8 mouse cellular contexts compared by ENCODE assay signal in the genomic region with DNA sequence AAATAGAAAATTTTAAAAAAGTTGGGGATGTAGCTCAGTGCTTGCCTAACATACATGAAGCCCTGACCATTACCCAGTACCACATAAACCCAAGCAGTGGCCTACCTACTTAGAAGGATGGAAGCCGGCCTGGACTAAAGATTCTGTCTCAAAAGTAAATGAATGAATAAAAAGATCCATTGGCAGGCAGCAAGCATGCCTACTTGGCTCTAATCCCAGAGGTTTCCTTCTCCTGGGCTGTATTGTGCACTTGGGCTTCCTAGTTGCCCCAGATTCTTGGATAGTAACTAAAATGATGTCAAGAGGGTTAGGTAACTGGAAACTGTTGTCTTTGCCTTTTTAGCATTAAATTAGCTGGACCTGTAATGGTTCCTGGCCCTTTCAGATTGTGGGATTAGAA. TPM values are rescaled to one million over a fixed set of nuclear protein-coding genes. Genes with fewer than 3 reads are reported as not detected.
DNase-seq lines count a peak whose midpoint lies in the region; ATAC-seq and TF ChIP-seq lines count a peak whose summit lies in the region.

No protein-coding gene starts in this region.

- DNase-seq in heart, postnatal 4 days: no peak
- peak; percentile 35 for DNase-seq in MEL (ENCODE audit: low read depth, low spot score)
- peak; percentile 12 for DNase-seq in hindbrain, embryonic 11.5 days (ENCODE audit: low spot score)
- DNase-seq in urinary bladder, adult 2 months (ENCODE audit: low spot score): no peak
- no peak for DNase-seq in thymus, adult 18-20 months
- DNase-seq in ovary, postnatal 36 days (ENCODE audit: low spot score): no peak

- H3K27ac ChIP-seq in heart, embryonic 12.5 days (ENCODE audit: poor library complexity, severe bottlenecking): no peak overlapping the region
- H3K27ac ChIP-seq in MEL (ENCODE audit: control insufficient read depth, low read depth, low read length): no peak overlapping the region
- no peak overlapping the region for H3K27ac ChIP-seq in hindbrain, embryonic 11.5 days (ENCODE audit: low read depth, low read length)
- H3K27ac ChIP-seq in liver, embryonic 16.5 days (ENCODE audit: low read length): no peak overlapping the region

- no peaks in the 10 kb centered on the region for H3K27me3 ChIP-seq in heart, embryonic 12.5 days (replicated peaks)
- H3K27me3 ChIP-seq in MEL (ENCODE audit: control insufficient read depth in 1 of 2, insufficient read depth in 2 of 2, low read length in 2 of 2): no peaks in the 10 kb centered on the region
- H3K27me3 ChIP-seq in hindbrain, embryonic 11.5 days (ENCODE audit: control insufficient read depth, insufficient read depth, low read length): no peaks in the 10 kb centered on the region
- H3K27me3 ChIP-seq in liver, embryonic 16.5 days (ENCODE audit: control insufficient read depth, insufficient read depth, low read depth, low read length): no peaks in the 10 kb centered on the region

- H3K79me2 ChIP-seq in MEL (ENCODE audit: control insufficient read depth, insufficient read depth, low read length, poor library complexity): peaks cover 8% of the 10 kb centered on the region

- 11% methylated on average over 1 of the region's 1 CpGs for WGBS in heart, embryonic 12.5 days
- 0% methylated on average over 1 of the region's 1 CpGs for WGBS in hindbrain, embryonic 11.5 days
- WGBS in liver, embryonic 16.5 days (ENCODE audit: insufficient replicate concordance): 24% methylated on average over 1 of the region's 1 CpGs

- peaks cover 42% of the 10 kb centered on the region for H3K4me1 ChIP-seq in heart, embryonic 12.5 days (replicated peaks)
- H3K4me1 ChIP-seq in MEL (ENCODE audit: control insufficient read depth in 1 of 2, insufficient read depth in 2 of 2, low read length in 2 of 2): peaks cover 2 to 5% of the 10 kb centered on the region in 2 experiments
- H3K4me1 ChIP-seq in hindbrain, embryonic 11.5 days (replicated peaks; ENCODE audit: control insufficient read depth, insufficient read depth, low read length): 0 out of 2 replicates have a peak, but pooled peaks cover 4% of the 10 kb centered on the region
- H3K4me1 ChIP-seq in liver, embryonic 16.5 days (ENCODE audit: control insufficient read depth, low read depth, low read length): peaks cover 13% of the 10 kb centered on the region

- ATAC-seq in heart, embryonic 12.5 days (ENCODE audit: insufficient number of reproducible peaks, low FRiP score): no peak
- no peak for ATAC-seq in hindbrain, embryonic 11.5 days (ENCODE audit: low FRiP score)
- ATAC-seq in liver, embryonic 16.5 days (ENCODE audit: low read depth): no peak

- peaks cover 25% of the 10 kb centered on the region; the same call in 1 of the 2 replicates for H3K36me3 ChIP-seq in heart, embryonic 12.5 days
- H3K36me3 ChIP-seq in MEL (ENCODE audit: control insufficient read depth in 1 of 2, insufficient read depth in 2 of 2, low read length in 2 of 2): peaks cover 0 to 3% of the 10 kb centered on the region in 2 experiments; a peak in 2 of 4 replicates
- H3K36me3 ChIP-seq in hindbrain, embryonic 11.5 days (ENCODE audit: control insufficient read depth, insufficient read depth, low read length): no peaks in the 10 kb centered on the region
- no peaks in the 10 kb centered on the region for H3K36me3 ChIP-seq in liver, embryonic 16.5 days (ENCODE audit: control insufficient read depth, insufficient read depth)

- peak overlapping the region; percentile 86 for H3K4me3 ChIP-seq in heart, embryonic 12.5 days
- H3K4me3 ChIP-seq in MEL (ENCODE audit: control insufficient read depth in 1 of 2, insufficient read depth in 1 of 2, low read depth in 2 of 2, low read length in 2 of 2): peak overlapping the region; percentile 62 to 82
- peak overlapping the region; percentile 88 for H3K4me3 ChIP-seq in hindbrain, embryonic 11.5 days (ENCODE audit: low read depth, low read length)
- peak overlapping the region; percentile 89 for H3K4me3 ChIP-seq in liver, embryonic 16.5 days (ENCODE audit: low read depth, low read length)

- no peak for TF ChIP-seq RAD21 in MEL (IDR thresholded peaks at IDR 0.05; ENCODE audit: low read depth, low read length)

- no peak for TF ChIP-seq CTCF in MEL (IDR thresholded peaks at IDR 0.05 in 2 of 3, conservative IDR thresholded peaks at IDR 0.05 in 1 of 3; ENCODE audit: control insufficient read depth in 1 of 3, insufficient read depth in 1 of 3, low read depth in 2 of 3, low read length in 3 of 3, poor library complexity in 1 of 3, severe bottlenecking in 1 of 3)

- TF ChIP-seq EP300 in MEL (IDR thresholded peaks at IDR 0.05; ENCODE audit: low read depth in 1 of 2, low read length in 2 of 2): no peak

- no peak for TF ChIP-seq POLR2A in MEL (IDR thresholded peaks at IDR 0.05; ENCODE audit: control insufficient read depth in 1 of 2, insufficient read depth in 1 of 2, low read depth in 1 of 2, low read length in 2 of 2, poor library complexity in 1 of 2)

- H3K4me2 ChIP-seq in heart, embryonic 12.5 days: peak overlapping the region; percentile 93
- peak overlapping the region; percentile 89 for H3K4me2 ChIP-seq in hindbrain, embryonic 11.5 days (replicated peaks; ENCODE audit: low read depth, low read length)
- H3K4me2 ChIP-seq in liver, embryonic 16.5 days (ENCODE audit: low read depth, low read length): peak overlapping the region; percentile 91

- H3K9me3 ChIP-seq in heart, embryonic 12.5 days (replicated peaks): no peaks in the 10 kb centered on the region
- no peaks in the 10 kb centered on the region for H3K9me3 ChIP-seq in MEL (replicated peaks; ENCODE audit: insufficient read depth, low read length)
- H3K9me3 ChIP-seq in hindbrain, embryonic 11.5 days (ENCODE audit: control insufficient read depth, low read length): no peaks in the 10 kb centered on the region
- no peaks in the 10 kb centered on the region for H3K9me3 ChIP-seq in liver, embryonic 16.5 days (replicated peaks; ENCODE audit: control insufficient read depth, low read length)

- H3K9ac ChIP-seq in heart, embryonic 12.5 days: peak overlapping the region; percentile 86
- H3K9ac ChIP-seq in MEL (ENCODE audit: control insufficient read depth, low read depth, low read length, poor library complexity, severe bottlenecking): peak overlapping the region; percentile 73; the same call in 1 of the 2 replicates
- H3K9ac ChIP-seq in hindbrain, embryonic 11.5 days (ENCODE audit: low read depth, low read length): peak overlapping the region; percentile 92; the same call in 1 of the 2 replicates
- H3K9ac ChIP-seq in liver, embryonic 16.5 days (ENCODE audit: low read depth, low read length): peak overlapping the region; percentile 21; the same call in 1 of the 2 replicates

RNA-seq across cellular contexts. Expression of a gene that starts 1.6 kb away (rescaled TPM):
- 2.2 and 3.4 TPM in 2 replicates for polyA plus RNA-seq in heart, embryonic 12.5 days (2016; fragmentation: Nextera tagmentation; extraction: Ambion mirVana)
- total RNA-seq in heart, postnatal 4 days (2021): 10 to 100 TPM; 14.9 to 15.7 TPM
- 3.8 and 4.2 TPM in 2 replicates for total RNA-seq in MEL (2012; rRNA removed)
- 1 to 10 TPM in 1 of 2 experiments, not detected in 1; 9.9 TPM for polyA plus RNA-seq in MEL (2012; ENCODE audit: insufficient read depth in 1 of 2, insufficient read length in 2 of 2, low read depth in 1 of 2, low replicate concordance in 2 of 2, missing spikeins in 1 of 2)
- polyA plus RNA-seq in hindbrain, embryonic 11.5 days (2014; fragmentation: Nextera tagmentation; extraction: Ambion mirVana): 3.9 and 7.9 TPM in 2 replicates
- polyA plus RNA-seq in liver, embryonic 16.5 days (2015; fragmentation: Nextera tagmentation; extraction: Ambion mirVana): 0.91 and 1.1 TPM in 2 replicates
- 15.2 and 17.6 TPM in 2 replicates for polyA plus RNA-seq in urinary bladder, adult 2 months (2012; rRNA removed)

RNA-seq across cellular contexts. Expression of a gene that starts 23.4 kb away (rescaled TPM):
- 14.9 and 16.8 TPM in 2 replicates for polyA plus RNA-seq in heart, embryonic 12.5 days (2016; fragmentation: Nextera tagmentation; extraction: Ambion mirVana)
- 100 to 1,000 TPM; 151 to 159 TPM for total RNA-seq in heart, postnatal 4 days (2021)
- 2.0 and 2.9 TPM in 2 replicates for total RNA-seq in MEL (2012; rRNA removed)
- 1 to 10 TPM in 1 of 2 experiments, not detected in 1; 3.7 TPM for polyA plus RNA-seq in MEL (2012; ENCODE audit: insufficient read depth in 1 of 2, insufficient read length in 2 of 2, low read depth in 1 of 2, low replicate concordance in 2 of 2, missing spikeins in 1 of 2)
- polyA plus RNA-seq in hindbrain, embryonic 11.5 days (2014; fragmentation: Nextera tagmentation; extraction: Ambion mirVana): 6.1 and 6.8 TPM in 2 replicates
- 3.2 and 4.3 TPM in 2 replicates for polyA plus RNA-seq in liver, embryonic 16.5 days (2015; fragmentation: Nextera tagmentation; extraction: Ambion mirVana)
- 21.3 and 26.1 TPM in 2 replicates for polyA plus RNA-seq in urinary bladder, adult 2 months (2012; rRNA removed)

RNA-seq across cellular contexts. Expression of a gene that starts 25.9 kb away (rescaled TPM):
- 0.40 TPM in 1 of 2 replicates, not detected in the other for polyA plus RNA-seq in heart, embryonic 12.5 days (2016; fragmentation: Nextera tagmentation; extraction: Ambion mirVana)
- 10 to 100 TPM; 48.6 to 69.8 TPM for total RNA-seq in heart, postnatal 4 days (2021)
- not detected in 2 replicates for total RNA-seq in MEL (2012; rRNA removed)
- polyA plus RNA-seq in MEL (2012; ENCODE audit: insufficient read depth in 1 of 2, insufficient read length in 2 of 2, low read depth in 1 of 2, low replicate concordance in 2 of 2, missing spikeins in 1 of 2): under 1 TPM in 1 of 2 experiments, not detected in 1; 0.74 TPM
- not detected in 2 replicates for polyA plus RNA-seq in hindbrain, embryonic 11.5 days (2014; fragmentation: Nextera tagmentation; extraction: Ambion mirVana)
- not detected in 2 replicates for polyA plus RNA-seq in liver, embryonic 16.5 days (2015; fragmentation: Nextera tagmentation; extraction: Ambion mirVana)
- 0.12 and 0.25 TPM in 2 replicates for polyA plus RNA-seq in urinary bladder, adult 2 months (2012; rRNA removed)

RNA-seq across cellular contexts. Expression of a gene that starts 33.9 kb away (rescaled TPM):
- 23.1 and 24.4 TPM in 2 replicates for polyA plus RNA-seq in heart, embryonic 12.5 days (2016; fragmentation: Nextera tagmentation; extraction: Ambion mirVana)
- total RNA-seq in heart, postnatal 4 days (2021): 10 to 100 TPM; 16.0 to 18.5 TPM
- 8.8 and 9.7 TPM in 2 replicates for total RNA-seq in MEL (2012; rRNA removed)
- polyA plus RNA-seq in MEL (2012; ENCODE audit: insufficient read depth in 1 of 2, insufficient read length in 2 of 2, low read depth in 1 of 2, low replicate concordance in 2 of 2, missing spikeins in 1 of 2): 10 to 100 TPM in 1 of 2 experiments, not detected in 1; 14.4 TPM
- 12.8 and 13.1 TPM in 2 replicates for polyA plus RNA-seq in hindbrain, embryonic 11.5 days (2014; fragmentation: Nextera tagmentation; extraction: Ambion mirVana)
- polyA plus RNA-seq in liver, embryonic 16.5 days (2015; fragmentation: Nextera tagmentation; extraction: Ambion mirVana): 5.4 and 6.7 TPM in 2 replicates
- polyA plus RNA-seq in urinary bladder, adult 2 months (2012; rRNA removed): 19.6 and 26.7 TPM in 2 replicates

RNA-seq across cellular contexts. Expression of a gene that starts 41.9 kb away (rescaled TPM):
- polyA plus RNA-seq in heart, embryonic 12.5 days (2016; fragmentation: Nextera tagmentation; extraction: Ambion mirVana): 6.2 and 7.3 TPM in 2 replicates
- 1 to 10 TPM; 4.4 to 4.8 TPM for total RNA-seq in heart, postnatal 4 days (2021)
- total RNA-seq in MEL (2012; rRNA removed): 7.8 and 8.1 TPM in 2 replicates
- 1 to 10 TPM in 1 of 2 experiments, not detected in 1; 8.5 TPM for polyA plus RNA-seq in MEL (2012; ENCODE audit: insufficient read depth in 1 of 2, insufficient read length in 2 of 2, low read depth in 1 of 2, low replicate concordance in 2 of 2, missing spikeins in 1 of 2)
- 9.5 and 10.4 TPM in 2 replicates for polyA plus RNA-seq in hindbrain, embryonic 11.5 days (2014; fragmentation: Nextera tagmentation; extraction: Ambion mirVana)
- polyA plus RNA-seq in liver, embryonic 16.5 days (2015; fragmentation: Nextera tagmentation; extraction: Ambion mirVana): 2.5 and 2.7 TPM in 2 replicates
- polyA plus RNA-seq in urinary bladder, adult 2 months (2012; rRNA removed): 8.6 and 9.1 TPM in 2 replicates

Comparison
In these comparisons a context has a peak if more than half of its experiments do, and no peak if none do; other contexts are left out.
1. H3K9ac ChIP-seq: peak in every context shown above with its lines; median percentile 92 in hindbrain, embryonic 11.5 days; 86 in heart, embryonic 12.5 days; 73 in MEL; 21 in liver, embryonic 16.5 days.
2. DNase-seq: peak in MEL (single experiment) and hindbrain, embryonic 11.5 days (single experiment); none in heart, postnatal 4 days (single experiment), urinary bladder, adult 2 months (single experiment), thymus, adult 18-20 months (0 of 2) and ovary, postnatal 36 days (single experiment).
3. Peak in every context shown above with its lines, with median percentiles within 50 percentile points of each other: H3K4me2 ChIP-seq and H3K4me3 ChIP-seq.